Mouse (Mus musculus): ENCODE results near the gene Lypd4. TPM values are rescaled to one million over a fixed set of nuclear protein-coding genes. Genes with fewer than 3 reads are reported as not detected.
"Not testable (repeated sequence)": the region's sequence is repeated elsewhere in the genome, so short reads cannot be mapped to it uniquely, and the experiment has no call there.

The Lypd4 gene
- polyA plus RNA-seq, 1 experiment from 2014 or later = not detected

DNA sequence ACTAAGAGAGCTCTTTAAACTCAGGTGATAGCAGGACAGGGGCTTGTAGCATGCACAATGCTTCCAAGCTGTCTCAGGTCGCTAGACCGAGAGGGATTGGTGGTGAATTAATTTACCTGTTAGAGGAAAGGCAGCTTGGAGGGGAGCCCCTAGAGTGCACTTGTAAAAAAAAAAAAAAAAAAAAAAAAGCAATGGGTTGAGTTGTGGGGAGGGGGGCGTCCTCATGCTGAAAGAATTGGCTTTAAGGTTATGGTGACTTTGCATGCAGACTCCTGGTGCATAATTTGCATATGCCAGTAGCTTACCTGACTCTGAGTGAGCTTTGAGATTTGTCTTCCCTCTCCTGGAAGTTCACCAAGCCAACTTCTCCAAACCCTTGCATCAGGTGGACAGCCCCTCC is 29.4 kb downstream of the Lypd4 start:
- Histone ChIP-seq H3K4me1 (replicated peaks) (no peaks in the 10 kb centered on the region), H3K36me3 (no peaks in the 10 kb centered on the region)

DNA sequence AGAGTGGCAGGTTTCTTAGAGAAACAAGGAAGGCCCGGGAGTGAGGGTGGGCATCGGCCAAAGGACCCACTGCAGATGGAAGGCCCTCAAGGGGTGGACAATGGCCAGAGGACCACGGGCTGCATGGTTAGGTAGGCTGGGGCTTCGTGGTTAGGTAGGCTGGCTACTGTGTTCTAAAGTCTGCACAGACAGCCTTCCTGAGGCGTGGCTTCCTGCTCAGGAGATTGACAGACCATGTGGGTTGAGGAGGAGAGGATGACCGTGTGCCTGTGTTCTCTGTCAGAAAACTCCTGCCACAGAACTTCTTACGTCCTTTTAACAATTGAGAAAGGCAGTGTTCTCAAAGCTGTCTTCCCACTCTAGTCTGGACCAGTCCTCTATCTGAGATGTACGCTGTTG is 30.3 kb downstream of the Lypd4 start:
- Histone ChIP-seq H3K4me3 (no peak overlapping the region), H3K27ac (replicated peaks) (no peak overlapping the region), H3K9me3 (no peaks in the 10 kb centered on the region), H3K9ac (no peak overlapping the region), H3K4me1 (replicated peaks) (no peaks in the 10 kb centered on the region), H3K4me2 (no peak overlapping the region), H3K36me3 (no peaks in the 10 kb centered on the region), H3K27me3 (no peaks in the 10 kb centered on the region)
- no peak for ATAC-seq (ENCODE audit: low read depth)
- WGBS = 85% methylated on average over 8 of the region's 8 CpGs

More for the DNA sequence above, 29.4 kb downstream of the Lypd4 start:
- WGBS = 77% methylated on average over 3 of the region's 3 CpGs
- no peak for ATAC-seq (ENCODE audit: low read depth)
- Histone ChIP-seq H3K27ac (replicated peaks) (no peak overlapping the region), H3K9ac (no peak overlapping the region), H3K4me3 (no peak overlapping the region), H3K4me2 (no peak overlapping the region), H3K27me3 (no peaks in the 10 kb centered on the region), H3K9me3 (no peaks in the 10 kb centered on the region)

DNA sequence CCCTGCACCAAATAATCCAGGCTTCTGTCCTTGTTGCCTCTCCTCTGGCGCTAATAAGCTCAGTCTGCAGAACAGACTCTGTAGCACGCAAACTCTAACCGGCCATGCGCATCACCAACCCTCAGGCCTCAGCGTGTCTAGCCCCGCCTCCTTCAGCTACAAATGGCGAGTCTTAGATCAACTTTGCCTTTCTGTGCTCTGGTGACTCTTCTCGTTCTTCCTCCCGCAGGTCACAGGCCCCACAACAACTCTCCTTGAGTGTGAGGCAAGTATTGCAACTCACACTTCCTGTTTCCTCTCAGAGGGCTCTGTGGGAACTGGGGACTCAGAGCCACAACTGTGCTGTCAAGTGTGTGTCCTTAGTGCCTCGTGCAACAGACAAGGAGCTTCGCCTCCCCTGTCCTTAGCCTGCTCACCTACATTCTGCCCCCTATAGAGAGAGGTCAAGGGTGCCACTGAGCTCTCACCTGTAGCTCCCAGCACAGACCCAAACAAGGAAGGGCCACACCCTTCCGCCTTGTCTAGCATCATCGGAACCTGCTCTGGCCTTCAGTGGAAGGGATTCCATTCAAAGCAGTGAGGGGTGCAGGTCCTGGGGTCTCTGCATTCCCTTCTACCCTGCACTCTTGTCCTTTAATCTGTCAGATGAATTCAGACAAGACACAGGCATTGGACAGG is 30.9 kb downstream of the Lypd4 start:
- not testable (repeated sequence) for H3K27me3 ChIP-seq; H3K27ac ChIP-seq (replicated peaks); H3K4me3 ChIP-seq; H3K9ac ChIP-seq; H3K4me1 ChIP-seq (replicated peaks); ATAC-seq (ENCODE audit: low read depth); H3K4me2 ChIP-seq; H3K36me3 ChIP-seq; H3K9me3 ChIP-seq
- 73% methylated on average over 12 of the region's 13 CpGs for WGBS

DNA sequence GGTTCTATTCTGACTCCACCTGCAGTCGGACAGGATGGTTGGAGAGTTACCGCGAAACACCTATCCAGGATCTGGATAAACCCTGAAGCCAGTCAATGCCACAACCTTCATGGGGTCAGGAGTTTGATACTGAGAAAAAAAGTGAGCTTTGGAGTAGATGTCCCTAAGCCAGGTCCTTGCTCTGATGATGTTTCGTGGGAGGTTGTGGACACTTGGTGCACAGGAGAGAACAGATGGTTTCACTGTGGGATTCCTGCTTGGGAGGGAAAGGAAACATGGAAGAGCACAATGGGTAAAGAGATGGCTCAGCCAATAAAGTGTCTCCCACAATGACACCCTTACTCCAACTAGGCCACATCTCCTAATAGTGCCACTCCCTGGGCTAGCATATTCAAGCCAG is 42.6 kb downstream of the Lypd4 start:
- H3K4me2 ChIP-seq = no peak overlapping the region
- no peak overlapping the region for H3K27ac ChIP-seq (replicated peaks)
- no peaks in the 10 kb centered on the region for H3K27me3 ChIP-seq
- no peaks in the 10 kb centered on the region for H3K9me3 ChIP-seq
- no peak for ATAC-seq (ENCODE audit: low read depth)
- no peak overlapping the region for H3K4me3 ChIP-seq
- H3K9ac ChIP-seq = no peak overlapping the region
- 89% methylated on average over 4 of the region's 4 CpGs for WGBS
- H3K4me1 ChIP-seq (replicated peaks) = no peaks in the 10 kb centered on the region
- H3K36me3 ChIP-seq = no peaks in the 10 kb centered on the region

DNA sequence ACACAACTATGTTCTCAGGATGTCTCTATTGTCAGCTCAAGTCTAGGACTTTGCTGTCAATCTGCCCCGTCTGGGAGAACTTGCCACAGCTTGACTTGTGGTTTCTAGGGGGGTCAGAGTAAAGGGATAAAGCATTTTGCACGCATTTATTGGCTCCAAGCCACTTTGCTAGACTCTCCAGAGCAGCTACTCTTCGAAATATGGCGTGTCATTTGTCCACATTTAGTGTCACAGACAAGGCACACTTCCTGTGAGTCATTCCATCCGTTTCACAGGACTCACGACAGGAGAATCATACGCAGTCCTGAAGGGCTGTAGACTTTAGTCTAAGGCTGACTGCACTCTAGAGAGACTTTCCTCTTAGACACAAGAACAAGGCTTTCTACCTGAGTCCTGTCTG is 45.3 kb downstream of the Lypd4 start:
- 71% methylated on average over 7 of the region's 7 CpGs for WGBS
- no peak overlapping the region for H3K9ac ChIP-seq
- no peaks in the 10 kb centered on the region for H3K36me3 ChIP-seq
- H3K4me1 ChIP-seq (replicated peaks) = no peaks in the 10 kb centered on the region
- ATAC-seq (ENCODE audit: low read depth) = no peak
- H3K27me3 ChIP-seq = no peaks in the 10 kb centered on the region
- H3K4me3 ChIP-seq = no peak overlapping the region
- H3K4me2 ChIP-seq = no peak overlapping the region
- no peaks in the 10 kb centered on the region for H3K9me3 ChIP-seq
- H3K27ac ChIP-seq (replicated peaks) = no peak overlapping the region

DNA sequence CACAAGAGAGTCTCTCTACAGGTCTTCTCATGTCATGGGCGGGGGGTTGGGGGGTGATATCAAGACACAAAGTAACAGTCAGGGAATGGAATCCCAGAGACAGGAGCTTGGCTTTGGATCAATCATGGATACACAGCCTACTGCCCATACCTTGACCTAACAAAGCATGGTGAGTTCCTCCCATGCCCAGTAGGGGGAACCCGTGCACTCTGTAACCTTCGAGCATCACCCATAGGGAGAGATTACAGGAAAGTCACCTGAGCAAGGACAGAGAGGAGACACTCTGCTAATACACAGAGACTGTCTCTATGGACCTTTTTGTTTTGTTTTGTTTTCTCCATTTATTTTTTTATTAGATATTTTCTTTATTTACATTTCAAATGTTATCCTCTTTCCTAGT is 52.2 kb downstream of the Lypd4 start:
- H3K27me3 ChIP-seq = no peaks in the 10 kb centered on the region
- ATAC-seq (ENCODE audit: low read depth) = peak; percentile 76; the same call in 1 of the 2 replicates
- no peak overlapping the region for H3K27ac ChIP-seq (replicated peaks)
- no peaks in the 10 kb centered on the region for H3K9me3 ChIP-seq
- 0% methylated on average over 3 of the region's 3 CpGs for WGBS
- H3K4me2 ChIP-seq = no peak overlapping the region
- no peaks in the 10 kb centered on the region for H3K36me3 ChIP-seq
- H3K4me1 ChIP-seq (replicated peaks) = no peaks in the 10 kb centered on the region
- H3K4me3 ChIP-seq = no peak overlapping the region
- H3K9ac ChIP-seq = no peak overlapping the region

Other genes starting within 250 kb of the Lypd4 start
- 0.22 and 0.23 TPM in 2 replicates for gene Lypd3, start 233.4 kb downstream of the Lypd4 start, polyA plus RNA-seq (2015; fragmentation: Nextera tagmentation; extraction: Ambion mirVana)
- not detected in 2 replicates for gene Tex101, start 193.3 kb downstream of the Lypd4 start, polyA plus RNA-seq (2015; fragmentation: Nextera tagmentation; extraction: Ambion mirVana)
- not detected in 2 replicates for gene BC049730, start 160.7 kb downstream of the Lypd4 start, polyA plus RNA-seq (2015; fragmentation: Nextera tagmentation; extraction: Ambion mirVana)
- gene Gm4763, start 143.0 kb downstream of the Lypd4 start, polyA plus RNA-seq (2015; fragmentation: Nextera tagmentation; extraction: Ambion mirVana) = not detected in 2 replicates
- 0.21 and 0.33 TPM in 2 replicates for gene Cd177, start 109.6 kb downstream of the Lypd4 start, polyA plus RNA-seq (2015; fragmentation: Nextera tagmentation; extraction: Ambion mirVana)
- 0.52 TPM in 1 of 2 replicates, not detected in the other for gene Ceacam10, start 92.7 kb downstream of the Lypd4 start, polyA plus RNA-seq (2015; fragmentation: Nextera tagmentation; extraction: Ambion mirVana)
- 35.5 and 48.2 TPM in 2 replicates for gene Gm9844, start 7.7 kb downstream of the Lypd4 start, polyA plus RNA-seq (2015; fragmentation: Nextera tagmentation; extraction: Ambion mirVana)
- gene Dmrtc2, start 116 bp upstream of the Lypd4 start, polyA plus RNA-seq (2015; fragmentation: Nextera tagmentation; extraction: Ambion mirVana) = not detected in 2 replicates
- gene Rps19, start 14.4 kb upstream of the Lypd4 start, polyA plus RNA-seq (2015; fragmentation: Nextera tagmentation; extraction: Ambion mirVana) = 1,220 and 1,295 TPM in 2 replicates
- 0.31 and 0.33 TPM in 2 replicates for gene Cd79a, start 27.4 kb upstream of the Lypd4 start, polyA plus RNA-seq (2015; fragmentation: Nextera tagmentation; extraction: Ambion mirVana)
- gene Arhgef1, start 33.0 kb upstream of the Lypd4 start, polyA plus RNA-seq (2015; fragmentation: Nextera tagmentation; extraction: Ambion mirVana) = 61.9 and 63.8 TPM in 2 replicates
- gene Gm4881, start 74.6 kb upstream of the Lypd4 start, polyA plus RNA-seq (2015; fragmentation: Nextera tagmentation; extraction: Ambion mirVana) = 1.0 and 1.2 TPM in 2 replicates
- 255 and 276 TPM in 2 replicates for gene Rabac1, start 102.8 kb upstream of the Lypd4 start, polyA plus RNA-seq (2015; fragmentation: Nextera tagmentation; extraction: Ambion mirVana)
- 261 and 282 TPM in 2 replicates for gene Atp1a3, start 136.0 kb upstream of the Lypd4 start, polyA plus RNA-seq (2015; fragmentation: Nextera tagmentation; extraction: Ambion mirVana)
- gene Grik5, start 202.4 kb upstream of the Lypd4 start, polyA plus RNA-seq (2015; fragmentation: Nextera tagmentation; extraction: Ambion mirVana) = 15.2 and 15.3 TPM in 2 replicates
- gene Zfp574, start 202.6 kb upstream of the Lypd4 start, polyA plus RNA-seq (2015; fragmentation: Nextera tagmentation; extraction: Ambion mirVana) = 32.8 and 35.4 TPM in 2 replicates

Data from neural tube, embryonic 13.5 days (tissue).